ENCODE assay signal across 17 mouse cellular contexts in genomic region chr3:31982444-31982843, GRCm38 (mm10).
DNase-seq lines count a peak whose midpoint lies in the region; ATAC-seq lines count a peak whose summit lies in the region.
"Had no signal": no experiment of that assay in that cellular context is flagged by ENCODE, and none has a peak within 500 bp of the region (broad histone marks: within the 10 kb centered on the region; RNA-seq: fewer than 3 reads in every experiment).

No protein-coding gene starts in this region.

- no peak overlapping the region for H3K4me3 ChIP-seq in hindbrain, embryonic 14.5 days (replicated peaks; ENCODE audit: low read length)
- H3K4me3 ChIP-seq in hindbrain, embryonic 10.5 days, result no peak overlapping the region
- H3K4me3 ChIP-seq in forebrain, embryonic 14.5 days (ENCODE audit: low read depth, low read length), result no peak overlapping the region
- no peak overlapping the region for H3K4me3 ChIP-seq in midbrain, embryonic 15.5 days
- H3K4me3 ChIP-seq in kidney, embryonic 15.5 days (replicated peaks), result no peak overlapping the region
- H3K4me3 ChIP-seq: embryonic facial prominence, embryonic 10.5 days; heart, embryonic 12.5 days; left cerebral cortex, adult 2 months; liver, embryonic 12.5 days; lung, embryonic 15.5 days; stomach, embryonic 15.5 days had no signal

- H3K27ac ChIP-seq in hindbrain, embryonic 14.5 days, result no peak overlapping the region
- H3K27ac ChIP-seq in hindbrain, embryonic 10.5 days, result no peak overlapping the region
- no peak overlapping the region for H3K27ac ChIP-seq in forebrain, embryonic 14.5 days (ENCODE audit: low read depth, low read length)
- H3K27ac ChIP-seq in midbrain, embryonic 15.5 days, result no peak overlapping the region
- H3K27ac ChIP-seq in kidney, embryonic 15.5 days, result no peak overlapping the region
- H3K27ac ChIP-seq: embryonic facial prominence, embryonic 10.5 days; kidney, postnatal 0 days; left cerebral cortex, adult 2 months; liver, embryonic 12.5 days; lung, embryonic 15.5 days; stomach, embryonic 15.5 days had no signal

- H3K27me3 ChIP-seq in hindbrain, embryonic 14.5 days (ENCODE audit: control insufficient read depth, insufficient read depth, low read length), result no peaks in the 10 kb centered on the region
- no peaks in the 10 kb centered on the region for H3K27me3 ChIP-seq in hindbrain, embryonic 10.5 days (ENCODE audit: insufficient read depth, poor library complexity, severe bottlenecking)
- H3K27me3 ChIP-seq in forebrain, embryonic 14.5 days (replicated peaks; ENCODE audit: control insufficient read depth, insufficient read depth, low read length), result no peaks in the 10 kb centered on the region
- no peaks in the 10 kb centered on the region for H3K27me3 ChIP-seq in midbrain, embryonic 15.5 days (replicated peaks)
- no peaks in the 10 kb centered on the region for H3K27me3 ChIP-seq in kidney, embryonic 15.5 days
- H3K27me3 ChIP-seq: heart, embryonic 12.5 days; liver, embryonic 12.5 days; lung, embryonic 15.5 days; stomach, embryonic 15.5 days had no signal

- WGBS in hindbrain, embryonic 14.5 days, result 39% methylated on average over 5 of the region's 5 CpGs
- WGBS in hindbrain, embryonic 10.5 days, result 56% methylated on average over 5 of the region's 5 CpGs
- 40% methylated on average over 5 of the region's 5 CpGs for WGBS in forebrain, embryonic 14.5 days
- 38% methylated on average over 5 of the region's 5 CpGs for WGBS in midbrain, embryonic 15.5 days
- WGBS in kidney, embryonic 15.5 days, result 59% methylated on average over 5 of the region's 5 CpGs

- DNase-seq in cerebellum, adult 11-12 months, result peak; percentile 9
- no peak for DNase-seq in cerebellum, postnatal 4 days (ENCODE audit: low spot score in 2 of 2)
- no peak for DNase-seq in hindbrain, embryonic 14.5 days (ENCODE audit: low spot score)
- no peak for DNase-seq in hindbrain, embryonic 10.5 days (ENCODE audit: low spot score)
- peak; percentile 23 for DNase-seq in forebrain, embryonic 14.5 days (ENCODE audit: low spot score)
- no peak for DNase-seq in left cerebral cortex, adult 8-10 months (ENCODE audit: low spot score in 2 of 2)
- DNase-seq: thymus, adult 2 months had no signal

- no peaks in the 10 kb centered on the region for H3K36me3 ChIP-seq in hindbrain, embryonic 14.5 days (replicated peaks; ENCODE audit: control insufficient read depth, insufficient read depth)
- H3K36me3 ChIP-seq in hindbrain, embryonic 10.5 days, result no peaks in the 10 kb centered on the region
- no peaks in the 10 kb centered on the region for H3K36me3 ChIP-seq in forebrain, embryonic 14.5 days (ENCODE audit: control insufficient read depth, insufficient read depth, low read length)
- no peaks in the 10 kb centered on the region for H3K36me3 ChIP-seq in midbrain, embryonic 15.5 days (replicated peaks)
- H3K36me3 ChIP-seq in kidney, embryonic 15.5 days, result no peaks in the 10 kb centered on the region
- H3K36me3 ChIP-seq: embryonic facial prominence, embryonic 10.5 days; heart, embryonic 12.5 days; liver, embryonic 12.5 days; lung, embryonic 15.5 days; stomach, embryonic 15.5 days had no signal

- no peaks in the 10 kb centered on the region for H3K9me3 ChIP-seq in hindbrain, embryonic 14.5 days (ENCODE audit: control insufficient read depth, low read length)
- H3K9me3 ChIP-seq in hindbrain, embryonic 10.5 days, result no peaks in the 10 kb centered on the region
- no peaks in the 10 kb centered on the region for H3K9me3 ChIP-seq in forebrain, embryonic 14.5 days (replicated peaks; ENCODE audit: control insufficient read depth, low read length)
- no peaks in the 10 kb centered on the region for H3K9me3 ChIP-seq in midbrain, embryonic 15.5 days
- no peaks in the 10 kb centered on the region for H3K9me3 ChIP-seq in kidney, embryonic 15.5 days (replicated peaks)
- H3K9me3 ChIP-seq: embryonic facial prominence, embryonic 10.5 days; heart, embryonic 12.5 days; liver, embryonic 12.5 days; lung, embryonic 15.5 days; stomach, embryonic 15.5 days had no signal

- no peak overlapping the region for H3K4me2 ChIP-seq in hindbrain, embryonic 14.5 days (replicated peaks)
- no peak overlapping the region for H3K4me2 ChIP-seq in forebrain, embryonic 14.5 days (ENCODE audit: low read length)
- no peak overlapping the region for H3K4me2 ChIP-seq in midbrain, embryonic 15.5 days
- no peak overlapping the region for H3K4me2 ChIP-seq in kidney, embryonic 15.5 days
- H3K4me2 ChIP-seq: heart, embryonic 12.5 days; liver, embryonic 12.5 days; lung, embryonic 15.5 days; stomach, embryonic 15.5 days had no signal

- 0 out of 2 replicates have a peak, but pooled peaks cover 4% of the 10 kb centered on the region for H3K4me1 ChIP-seq in hindbrain, embryonic 14.5 days (replicated peaks; ENCODE audit: control insufficient read depth, insufficient read depth, low read length)
- H3K4me1 ChIP-seq in hindbrain, embryonic 10.5 days (replicated peaks), result 0 out of 2 replicates have a peak, but pooled peaks cover 7% of the 10 kb centered on the region
- 0 out of 2 replicates have a peak, but pooled peaks cover 3% of the 10 kb centered on the region for H3K4me1 ChIP-seq in forebrain, embryonic 14.5 days (ENCODE audit: control insufficient read depth, insufficient read depth, low read length)
- H3K4me1 ChIP-seq in midbrain, embryonic 15.5 days, result no peaks in the 10 kb centered on the region
- no peaks in the 10 kb centered on the region for H3K4me1 ChIP-seq in kidney, embryonic 15.5 days
- H3K4me1 ChIP-seq: heart, embryonic 12.5 days; liver, embryonic 12.5 days; lung, embryonic 15.5 days; stomach, embryonic 15.5 days had no signal

- ATAC-seq in hindbrain, embryonic 14.5 days (ENCODE audit: low FRiP score), result peak; percentile 51; the same call in 1 of the 2 replicates
- peak; percentile 52; the same call in 1 of the 2 replicates for ATAC-seq in forebrain, embryonic 14.5 days
- peak; percentile 76 for ATAC-seq in midbrain, embryonic 15.5 days (replicated peaks)
- no peak for ATAC-seq in kidney, embryonic 15.5 days (replicated peaks; ENCODE audit: low FRiP score)
- ATAC-seq: intestine, embryonic 16.5 days; liver, embryonic 12.5 days had no signal

- H3K9ac ChIP-seq in hindbrain, embryonic 14.5 days, result no peak overlapping the region
- H3K9ac ChIP-seq in forebrain, embryonic 14.5 days (ENCODE audit: low read length), result no peak overlapping the region
- H3K9ac ChIP-seq in midbrain, embryonic 15.5 days, result no peak overlapping the region
- no peak overlapping the region for H3K9ac ChIP-seq in kidney, embryonic 15.5 days
- H3K9ac ChIP-seq: heart, embryonic 12.5 days; liver, embryonic 12.5 days; lung, embryonic 15.5 days; stomach, embryonic 15.5 days had no signal

Comparison
In these comparisons a context has a peak if more than half of its experiments do, and no peak if none do; other contexts are left out.
1. DNase-seq: peak in cerebellum, adult 11-12 months (single experiment) and forebrain, embryonic 14.5 days (single experiment); none in cerebellum, postnatal 4 days (0 of 2), hindbrain, embryonic 14.5 days (single experiment), hindbrain, embryonic 10.5 days (single experiment) and left cerebral cortex, adult 8-10 months (0 of 2).